Mouse (Mus musculus) granulocyte monocyte progenitor cell, adult 5-6 weeks (primary cell): Measurements from ENCODE around the gene Idh2. TPM values are rescaled to one million over a fixed set of nuclear protein-coding genes. Genes with fewer than 3 reads are reported as not detected.
A peak's percentile ranks its signal among the peaks of the same experiment; 100 is the strongest.
"Not testable (repeated sequence)": the region's sequence is repeated elsewhere in the genome, so short reads cannot be mapped to it uniquely, and the experiment has no call there.

Source experiments
- ATAC-seq: replicated peaks from 2 replicates; pipeline ENCODE4 v1.8.0; 2016; ENCODE audit warnings: mild to moderate bottlenecking, moderate TSS enrichment, inconsistent platforms; ENCODE audit not compliant: poor library complexity, severe bottlenecking
- total RNA-seq, 2 experiments: library from RNA; stranded (forward) in 1 of 2; stranded (reverse) in 1 of 2; fragments of 200-712, 200-1000 nt in 1 of 2; fragments of >200 nt in 1 of 2; fragmentation: Nextera tagmentation in 1 of 2; gene quantifications; 2 replicates each; pipeline ENCODE4 v1.2.3; 2014 to 2017

The Idh2 gene
- total RNA-seq (2014; fragmentation: Nextera tagmentation) (259 and 298 TPM in 2 replicates), total RNA-seq (2017) (338 and 368 TPM in 2 replicates)

- peak; percentile 92 for ATAC-seq
Observed at GRCm38 (mm10) chr7:80115224-80115590, at the start of gene Idh2. Gene Idh2 (minus strand): TSS chr7:80115392.

DNA sequence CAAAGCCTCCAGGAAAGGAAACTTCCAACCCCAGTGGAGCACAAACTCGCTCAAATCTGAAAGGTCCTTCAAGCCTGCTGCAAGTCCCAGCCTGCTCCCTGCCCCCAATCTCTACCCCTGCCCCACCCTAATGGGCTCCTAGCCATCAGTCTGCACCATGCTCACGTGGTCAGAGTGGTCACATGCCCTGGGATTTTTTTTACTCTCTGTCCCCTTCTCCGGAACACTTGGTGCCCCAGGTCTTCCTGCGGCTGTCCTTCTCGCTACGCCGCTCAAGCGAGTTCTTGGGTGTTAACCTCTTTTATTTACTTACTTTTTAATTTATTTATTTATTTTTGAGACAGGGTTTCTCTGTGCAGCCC, 45.7 kb upstream of the Idh2 start:
- ATAC-seq, result 0 out of 2 replicates have a peak, but pooled peaks have one; percentile 21

DNA sequence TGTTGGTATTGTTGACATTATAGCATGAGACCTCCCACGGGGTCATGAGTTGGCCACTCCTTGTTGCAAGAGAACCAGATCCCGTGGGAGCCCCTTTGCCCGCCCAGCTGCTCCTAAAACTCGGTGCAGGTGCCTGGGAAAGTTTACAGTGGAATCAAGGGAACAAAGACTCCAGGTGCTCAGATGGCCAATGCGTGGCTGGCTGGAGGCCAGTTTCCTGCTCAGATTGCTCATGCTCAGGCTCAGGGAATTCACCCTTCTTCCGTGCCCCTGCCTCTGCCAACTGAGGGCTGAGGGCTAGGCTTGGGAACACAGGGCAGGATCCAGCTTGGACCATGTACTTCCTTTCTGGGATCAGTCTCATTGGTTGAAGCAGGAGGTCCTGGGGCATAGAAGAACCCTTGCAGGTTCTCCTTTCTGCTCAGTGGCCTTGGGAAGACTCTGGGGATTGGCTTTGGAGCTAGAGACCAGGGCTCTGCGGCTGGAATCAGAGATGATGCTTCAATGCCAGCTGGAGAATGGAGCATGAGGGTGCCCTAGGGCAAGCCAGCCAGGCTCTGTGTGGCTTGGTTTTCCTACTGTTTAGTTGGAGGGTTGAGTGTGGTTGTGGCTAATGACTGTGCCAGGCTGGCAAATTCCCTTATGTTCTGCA, 45.2 kb upstream of the Idh2 start:
- ATAC-seq, result no peak

DNA sequence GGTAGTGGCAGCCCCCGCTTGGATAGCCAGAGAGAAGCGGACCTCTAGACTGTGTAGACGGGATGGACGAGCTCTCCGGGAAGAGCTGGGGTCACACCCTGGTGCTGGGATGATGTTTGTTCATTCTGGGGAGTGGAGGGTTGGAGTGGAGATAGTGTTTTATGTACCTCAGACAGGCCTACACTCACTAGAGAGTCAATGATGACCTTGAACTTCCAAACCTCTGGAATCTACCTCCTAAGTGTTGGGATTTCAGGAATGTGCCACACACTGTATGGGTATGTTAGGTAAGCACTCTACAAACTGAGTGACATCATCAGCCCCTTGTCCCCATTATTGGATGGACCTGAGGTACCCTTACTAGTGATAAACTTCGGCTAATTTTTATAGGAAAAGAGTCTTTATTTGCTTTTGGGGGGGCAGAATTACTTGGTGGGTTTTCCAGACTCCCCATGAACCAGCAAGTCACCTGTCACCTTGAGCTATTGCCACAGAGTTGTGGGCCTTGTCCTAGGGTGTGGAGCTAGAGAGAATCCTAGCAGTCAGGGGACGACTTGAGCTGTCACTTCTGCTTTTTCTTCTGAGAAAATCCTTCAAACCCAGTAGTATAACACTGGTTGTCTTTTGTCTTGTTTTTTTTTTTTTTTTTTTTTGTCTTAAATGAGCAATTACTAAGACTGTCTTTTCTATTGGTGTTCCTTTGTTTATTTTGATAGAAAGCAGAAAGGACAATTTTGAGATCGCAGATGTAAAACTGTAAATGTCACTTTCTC, 43.5 kb upstream of the Idh2 start:
- ATAC-seq, result peak; percentile 41

GRCm38 (mm10) chr7:80156711-80157227, 41.6 kb upstream of the Idh2 start:
- no peak for ATAC-seq

GRCm38 (mm10) chr7:80154689-80155088, 39.5 kb upstream of the Idh2 start:
- ATAC-seq, result peak; percentile 83

GRCm38 (mm10) chr7:80152756-80153155, 37.6 kb upstream of the Idh2 start:
- ATAC-seq, result no peak

DNA sequence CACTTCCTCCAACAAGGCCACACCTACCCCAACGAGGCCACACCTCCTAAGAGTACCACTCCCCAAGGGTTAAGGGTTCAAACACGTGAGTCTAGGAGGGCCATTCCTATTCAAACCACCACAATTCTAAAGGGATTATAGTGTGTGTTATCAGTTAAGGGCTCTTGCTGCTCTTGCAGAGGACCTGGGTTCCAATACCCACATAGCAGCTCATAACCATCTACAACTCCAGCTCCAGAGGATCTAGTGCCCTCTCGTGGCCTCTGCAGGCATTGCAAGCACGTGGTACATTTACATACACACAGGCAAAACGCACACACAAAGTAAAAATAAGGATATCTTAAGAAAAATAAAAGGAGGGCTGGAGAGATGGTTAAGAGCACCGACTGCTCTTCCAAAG, 37.0 kb upstream of the Idh2 start:
- ATAC-seq, result no peak

GRCm38 (mm10) chr7:80149356-80149755, 34.2 kb upstream of the Idh2 start:
- no peak for ATAC-seq

DNA sequence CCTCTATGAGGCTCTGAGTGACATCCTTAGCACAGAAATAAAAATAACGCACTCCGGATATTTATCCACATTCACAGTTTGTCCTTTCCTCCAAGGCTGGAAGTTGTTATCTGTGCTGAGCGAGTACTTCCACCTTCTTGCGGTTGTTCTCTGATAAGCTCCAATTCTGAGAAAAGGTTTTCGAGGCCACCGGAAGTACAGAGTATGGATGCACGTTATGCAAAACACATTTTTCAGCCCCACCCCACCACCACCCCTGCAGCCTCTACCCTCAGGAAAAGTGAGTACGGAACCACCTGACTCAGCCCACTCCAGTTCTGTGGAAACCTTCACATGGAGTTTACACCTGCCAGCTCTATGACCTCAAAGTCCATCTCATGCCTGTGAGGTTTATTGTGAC, 30.9 kb upstream of the Idh2 start:
- 0 out of 2 replicates have a peak, but pooled peaks have one; percentile 4 for ATAC-seq

GRCm38 (mm10) chr7:80144695-80145094, 29.5 kb upstream of the Idh2 start:
- no peak for ATAC-seq

- ATAC-seq, result peak; percentile 89
Observed at GRCm38 (mm10) chr7:80143331-80144273, 28.4 kb upstream of the Idh2 start.

- ATAC-seq, result peak; percentile 59
Observed at GRCm38 (mm10) chr7:80140815-80141214, 25.6 kb upstream of the Idh2 start.

GRCm38 (mm10) chr7:80138375-80138774, 23.2 kb upstream of the Idh2 start:
- no peak for ATAC-seq

GRCm38 (mm10) chr7:80135173-80135532, 20.0 kb upstream of the Idh2 start:
- no peak for ATAC-seq

- ATAC-seq, result no peak
Observed at GRCm38 (mm10) chr7:80134454-80135172, 19.4 kb upstream of the Idh2 start.

GRCm38 (mm10) chr7:80132541-80132940, 17.3 kb upstream of the Idh2 start:
- ATAC-seq, result peak; percentile 82

GRCm38 (mm10) chr7:80131315-80131714, 16.1 kb upstream of the Idh2 start:
- ATAC-seq, result not testable (repeated sequence)

DNA sequence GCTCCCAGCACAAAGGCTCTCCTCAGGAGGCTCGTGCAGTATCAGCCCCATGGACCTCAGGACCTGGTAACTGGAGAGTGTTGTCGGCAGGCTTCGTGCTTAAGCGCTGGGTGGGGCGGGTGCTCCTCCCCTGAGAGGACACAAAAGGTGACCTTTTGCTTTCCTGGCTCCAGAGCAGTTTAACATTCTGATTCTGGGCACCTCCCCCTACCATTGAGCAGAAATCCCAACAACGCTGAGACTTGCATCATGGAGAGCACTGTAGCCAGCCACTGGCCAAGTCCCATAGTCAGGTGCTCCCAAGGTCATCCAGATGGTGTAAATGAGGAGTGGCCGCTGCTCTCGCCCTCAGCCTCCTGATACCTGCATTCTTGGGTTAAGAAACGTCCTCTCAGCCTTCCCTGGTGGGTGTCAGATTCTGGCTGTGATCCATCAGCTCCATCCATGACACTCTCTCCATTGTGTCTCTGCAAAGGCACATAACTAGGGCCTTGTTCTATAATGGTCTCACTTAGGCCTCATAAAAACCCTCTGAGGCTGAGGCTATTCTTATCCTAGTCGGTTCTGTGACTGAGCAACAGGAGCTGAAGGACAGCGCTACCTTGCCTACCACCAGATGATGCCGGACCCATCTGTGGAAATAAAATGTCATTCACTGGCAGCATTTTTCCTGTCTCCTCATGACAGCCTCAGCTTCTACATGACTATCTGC, 15.3 kb upstream of the Idh2 start:
- ATAC-seq, result no peak
